ENCODE assay signal across 12 mouse cellular contexts in genomic region chr3:37180039-37180743, GRCm38 (mm10). TPM values are rescaled to one million over a fixed set of nuclear protein-coding genes. Genes with fewer than 3 reads are reported as not detected.
DNase-seq lines count a peak whose midpoint lies in the region; ATAC-seq and TF ChIP-seq lines count a peak whose summit lies in the region.
"Had no signal": no experiment of that assay in that cellular context is flagged by ENCODE, and none has a peak within 500 bp of the region (broad histone marks: within the 10 kb centered on the region; RNA-seq: fewer than 3 reads in every experiment).

No protein-coding gene starts in this region.

- WGBS in heart, postnatal 0 days, result 76% methylated on average over 12 of the region's 12 CpGs
- 77% methylated on average over 12 of the region's 12 CpGs for WGBS in lung, postnatal 0 days

- no peak for DNase-seq in heart, postnatal 0 days (ENCODE audit: low spot score)
- DNase-seq in heart, postnatal 14 days, result no peak
- DNase-seq in 416B (ENCODE audit: low read depth) (peak; percentile 41), ES-E14 (ENCODE audit: low read depth, low spot score) (peak; percentile 48)
- peak; percentile 6 for DNase-seq in lung, postnatal 0 days (ENCODE audit: low spot score)
- no peak for DNase-seq in frontal cortex, postnatal 14 days (ENCODE audit: low spot score in 2 of 2)
- no peak for DNase-seq in ovary, postnatal 36 days (ENCODE audit: low spot score)
- DNase-seq in cerebellum, adult 11 months, result no peak
- DNase-seq: right cerebral cortex, adult 18-20 months had no signal

- peak; percentile 25; the same call in 1 of the 2 replicates for TF ChIP-seq CTCF in heart, postnatal 0 days (IDR thresholded peaks at IDR 0.05; ENCODE audit: low read depth)
- peak; percentile 57 for TF ChIP-seq CTCF in lung, postnatal 0 days (IDR thresholded peaks at IDR 0.05)

- intact Hi-C loops in heart, postnatal 14 days (cut with DNase I), result no loop called here

- H3K4me1 ChIP-seq in heart, postnatal 0 days (ENCODE audit: control insufficient read depth, insufficient read depth), result no peaks in the 10 kb centered on the region
- no peaks in the 10 kb centered on the region for H3K4me1 ChIP-seq in ES-E14 (ENCODE audit: control insufficient read depth in 2 of 2, insufficient read depth in 2 of 2, low read length in 2 of 2, poor library complexity in 1 of 2)
- no peaks in the 10 kb centered on the region for H3K4me1 ChIP-seq in lung, postnatal 0 days (ENCODE audit: insufficient read depth, low read depth, low read length)

- no peaks in the 10 kb centered on the region for H3K9me3 ChIP-seq in heart, postnatal 0 days (replicated peaks; ENCODE audit: control insufficient read depth, low read length)
- H3K9me3 ChIP-seq in ES-E14 (ENCODE audit: control insufficient read depth, insufficient read depth, low read depth, low read length), result no peaks in the 10 kb centered on the region
- H3K9me3 ChIP-seq in lung, postnatal 0 days (ENCODE audit: low read length), result no peaks in the 10 kb centered on the region

- no peak overlapping the region for H3K9ac ChIP-seq in heart, postnatal 0 days (replicated peaks; ENCODE audit: low read depth, low read length)
- H3K9ac ChIP-seq in ES-E14 (ENCODE audit: insufficient read depth, low read depth, low read length, poor library complexity, severe bottlenecking), result no peak overlapping the region
- H3K9ac ChIP-seq in lung, postnatal 0 days (replicated peaks; ENCODE audit: low read depth), result no peak overlapping the region

- no peak overlapping the region for H3K4me2 ChIP-seq in heart, postnatal 0 days (ENCODE audit: low read depth, low read length)
- no peak overlapping the region for H3K4me2 ChIP-seq in lung, postnatal 0 days (replicated peaks; ENCODE audit: low read depth, low read length)

- H3K27me3 ChIP-seq in heart, postnatal 0 days (ENCODE audit: control insufficient read depth, insufficient read depth, low read length), result no peaks in the 10 kb centered on the region
- no peaks in the 10 kb centered on the region for H3K27me3 ChIP-seq in lung, postnatal 0 days (replicated peaks; ENCODE audit: insufficient read depth, low read length)

- no peak for TF ChIP-seq EP300 in heart, postnatal 0 days (IDR thresholded peaks at IDR 0.05; ENCODE audit: low read depth)
- TF ChIP-seq EP300 in lung, postnatal 0 days (IDR thresholded peaks at IDR 0.05), result no peak

- ATAC-seq in heart, postnatal 0 days (ENCODE audit: insufficient read depth, low read depth), result no peak
- no peak for ATAC-seq in lung, postnatal 0 days

- H3K4me3 ChIP-seq in heart, postnatal 0 days (ENCODE audit: low read depth, low read length), result no peak overlapping the region
- no peak overlapping the region for H3K4me3 ChIP-seq in ES-E14 (ENCODE audit: insufficient read depth in 1 of 2, low read depth in 1 of 2, low read length in 2 of 2, poor library complexity in 1 of 2, severe bottlenecking in 1 of 2)
- no peak overlapping the region for H3K4me3 ChIP-seq in lung, postnatal 0 days (ENCODE audit: low read depth, low read length)

- in situ Hi-C loops in ES-E14 (cut with MboI; ENCODE audit: low sequenced_read_pairs in 2 of 2, unreplicated experiment in 2 of 2), result no loop called here

- no peaks in the 10 kb centered on the region for H3K36me3 ChIP-seq in heart, postnatal 0 days (replicated peaks; ENCODE audit: control insufficient read depth, insufficient read depth, low read length)
- no peaks in the 10 kb centered on the region for H3K36me3 ChIP-seq in ES-E14 (ENCODE audit: control insufficient read depth, insufficient read depth, low read length, poor library complexity, severe bottlenecking)
- H3K36me3 ChIP-seq in lung, postnatal 0 days (ENCODE audit: insufficient read depth, low read length), result no peaks in the 10 kb centered on the region

- no peak overlapping the region for H3K27ac ChIP-seq in heart, postnatal 0 days (ENCODE audit: low read depth)
- H3K27ac ChIP-seq in ES-E14 (ENCODE audit: insufficient read depth, low read depth, low read length, poor library complexity, severe bottlenecking), result no peak overlapping the region
- no peak overlapping the region for H3K27ac ChIP-seq in lung, postnatal 0 days (ENCODE audit: low read length)

TF ChIP-seq in ES-E14, 5 proteins besides CTCF, POLR2A, EP300 and RAD21:
- TF ChIP-seq ZC3H11A (IDR thresholded peaks at IDR 0.05; ENCODE audit: borderline replicate concordance, low read depth, low read length), result no peak
- TF ChIP-seq CHD2 (IDR thresholded peaks at IDR 0.05; ENCODE audit: low read depth, low read length), result no peak
- no peak for TF ChIP-seq HCFC1 (IDR thresholded peaks at IDR 0.05; ENCODE audit: borderline replicate concordance, insufficient read depth, low read length)
- TF ChIP-seq MAFK (IDR thresholded peaks at IDR 0.05; ENCODE audit: insufficient read depth, low read depth, low read length), result no peak
- no peak for TF ChIP-seq ZNF384 (IDR thresholded peaks at IDR 0.05; ENCODE audit: low read depth, low read length)
TF ChIP-seq in ES-E14: peak in this region for 0.

RNA-seq across cellular contexts. Expression of gene Il21, which starts 52.2 kb away (rescaled TPM):
- total RNA-seq in heart, postnatal 0 days (2014; rRNA removed; ENCODE audit: low replicate concordance), result not detected in 2 replicates
- polyA plus RNA-seq in heart, postnatal 0 days (2015; fragmentation: Nextera tagmentation; extraction: Ambion mirVana), result not detected in 2 replicates
- total RNA-seq in heart, postnatal 14 days (2021), result not detected
- not detected in 2 replicates for total RNA-seq in ES-E14 (2012; rRNA removed)
- not detected in 2 replicates for polyA plus RNA-seq in lung, postnatal 0 days (2015; fragmentation: Nextera tagmentation; extraction: Ambion mirVana)
- total RNA-seq: adrenal gland, postnatal 4 days; heart, postnatal 10 days had no signal

RNA-seq across cellular contexts. Expression of gene Il2, which starts 54.4 kb away (rescaled TPM):
- total RNA-seq in heart, postnatal 0 days (2014; rRNA removed; ENCODE audit: low replicate concordance), result not detected in 2 replicates
- 0.42 and 0.54 TPM in 2 replicates for polyA plus RNA-seq in heart, postnatal 0 days (2015; fragmentation: Nextera tagmentation; extraction: Ambion mirVana)
- not detected for total RNA-seq in heart, postnatal 14 days (2021)
- total RNA-seq in ES-E14 (2012; rRNA removed), result not detected in 2 replicates
- polyA plus RNA-seq in lung, postnatal 0 days (2015; fragmentation: Nextera tagmentation; extraction: Ambion mirVana), result 0.25 and 0.37 TPM in 2 replicates
- total RNA-seq: adrenal gland, postnatal 4 days; heart, postnatal 10 days; layer of hippocampus, postnatal 25 days had no signal

Comparison
In these comparisons a context has a peak if more than half of its experiments do, and no peak if none do; other contexts are left out.
1. DNase-seq: peak in 416B (single experiment), ES-E14 (single experiment) and lung, postnatal 0 days (single experiment); none in heart, postnatal 0 days (single experiment), heart, postnatal 14 days (0 of 2), frontal cortex, postnatal 14 days (0 of 2), ovary, postnatal 36 days (single experiment) and cerebellum, adult 11 months (single experiment).